Mouse (Mus musculus) ES-Bruce4 (cell line): Measurements from ENCODE around the gene Trappc6b.

Experiments used
- CTCF ChIP-seq: IDR thresholded peaks from one replicate; pipeline ENCODE4 v1.8.1; 2011; ENCODE audit warnings: low read depth, low read length
- POLR2A ChIP-seq: IDR thresholded peaks from one replicate; pipeline ENCODE4 v1.8.1; 2011; ENCODE audit warnings: low read length; ENCODE audit not compliant: insufficient read depth

DNA sequence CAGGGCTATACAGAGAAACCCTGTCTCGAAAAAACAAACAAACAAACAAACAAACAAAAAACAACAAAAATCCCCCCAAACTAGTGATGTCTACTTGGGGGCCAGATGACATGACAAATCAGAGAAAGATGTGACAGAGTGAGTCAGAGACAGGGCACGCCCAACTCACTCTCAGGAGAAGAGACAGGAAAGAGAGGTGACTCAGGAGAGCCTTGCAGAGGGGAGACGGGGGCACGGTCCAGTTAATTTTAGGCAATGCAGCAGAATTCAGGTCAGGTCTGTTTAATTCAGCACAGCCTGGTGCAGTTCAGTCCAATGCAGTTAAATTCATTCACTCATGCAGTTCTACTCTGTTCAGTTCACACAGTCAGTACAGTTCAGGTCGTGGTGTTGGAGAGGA, 24.9 kb upstream of the Trappc6b start:
- TF ChIP-seq CTCF (no peak), POLR2A (no peak)
